In genomic region chr6:67127727-67128126, GRCm38 (mm10) we compare ENCODE assay signal across 15 mouse cellular contexts.
"Had no signal": no experiment of that assay in that cellular context is flagged by ENCODE, and none has a peak within 500 bp of the region (broad histone marks: within the 10 kb centered on the region; RNA-seq: fewer than 3 reads in every experiment).

No protein-coding gene starts in this region.

- ATAC-seq: midbrain, embryonic 16.5 days had no signal

- DNase-seq: kidney, postnatal 10 days; kidney, postnatal 4 days; left cerebral cortex, postnatal 4 days; lung, adult 18-20 months; retina, postnatal 1 day; right cerebral cortex, postnatal 4 days; spleen, adult 18-20 months; thymus, adult 18-20 months; thymus, postnatal 14 days had no signal

- H3K9ac ChIP-seq: limb, embryonic 13.5 days; liver, embryonic 14.5 days; midbrain, embryonic 12.5 days; neural tube, embryonic 13.5 days had no signal

- H3K27ac ChIP-seq: layer of hippocampus, adult 2 months; limb, embryonic 13.5 days; liver, embryonic 14.5 days; midbrain, embryonic 12.5 days; neural tube, embryonic 13.5 days had no signal

- H3K9me3 ChIP-seq: limb, embryonic 13.5 days; midbrain, embryonic 12.5 days; neural tube, embryonic 13.5 days had no signal

- H3K4me2 ChIP-seq: limb, embryonic 13.5 days; midbrain, embryonic 12.5 days; neural tube, embryonic 13.5 days had no signal

- H3K36me3 ChIP-seq: limb, embryonic 13.5 days; midbrain, embryonic 12.5 days; neural tube, embryonic 13.5 days had no signal

- H3K4me3 ChIP-seq: layer of hippocampus, adult 2 months; limb, embryonic 13.5 days; midbrain, embryonic 12.5 days; neural tube, embryonic 13.5 days had no signal

- H3K4me1 ChIP-seq: midbrain, embryonic 12.5 days had no signal

- H3K27me3 ChIP-seq: limb, embryonic 13.5 days; midbrain, embryonic 12.5 days; neural tube, embryonic 13.5 days had no signal
